Mouse (Mus musculus): ENCODE measurements around the gene Casp9. TPM values are rescaled to one million over a fixed set of nuclear protein-coding genes. Genes with fewer than 3 reads are reported as not detected.

Gene Casp9
- total and polyA plus RNA-seq, 3 experiments, result 2.8 to 6.4 TPM; not detected in 1

GRCm38 (mm10) chr4:141752076-141752421, 41.4 kb upstream of the Casp9 start:
- Histone ChIP-seq H3K27me3 (ENCODE audit: control insufficient read depth in 1 of 2, insufficient read depth in 2 of 2, low read length in 2 of 2) (no peaks in the 10 kb centered on the region), H3K4me3 (ENCODE audit: control insufficient read depth in 1 of 2, insufficient read depth in 1 of 2, low read depth in 2 of 2, low read length in 2 of 2) (no peak overlapping the region), H3K27ac (ENCODE audit: control insufficient read depth, low read depth, low read length) (peak overlapping the region; percentile 92), H3K9ac (ENCODE audit: control insufficient read depth, low read depth, low read length, poor library complexity, severe bottlenecking) (0 out of 2 replicates have a peak overlapping the region, but pooled peaks have one; percentile 18), H3K36me3 (ENCODE audit: control insufficient read depth in 1 of 2, insufficient read depth in 2 of 2, low read length in 2 of 2) (peaks cover 0 to 3% of the 10 kb centered on the region in 2 experiments; a peak in 2 of 4 replicates), H3K4me1 (ENCODE audit: control insufficient read depth in 1 of 2, insufficient read depth in 2 of 2, low read length in 2 of 2) (peaks cover 3 to 15% of the 10 kb centered on the region in 2 experiments; a peak in 2 of 4 replicates), H3K79me2 (ENCODE audit: control insufficient read depth, insufficient read depth, low read length, poor library complexity) (no peaks in the 10 kb centered on the region), H3K9me3 (replicated peaks; ENCODE audit: insufficient read depth, low read length) (no peaks in the 10 kb centered on the region)
- DNase-seq (ENCODE audit: low read depth, low spot score), result peak; percentile 89
- TF ChIP-seq RAD21 (IDR thresholded peaks at IDR 0.05; ENCODE audit: low read depth, low read length), result peak; percentile 3
- TF ChIP-seq ZMIZ1 (IDR thresholded peaks at IDR 0.05; ENCODE audit: low read depth, low read length), result no peak
- no peak for TF ChIP-seq ZC3H11A (IDR thresholded peaks at IDR 0.05; ENCODE audit: low read depth, low read length)
- TF ChIP-seq USF2 (IDR thresholded peaks at IDR 0.05; ENCODE audit: borderline replicate concordance in 1 of 2, insufficient read depth in 1 of 2, low read depth in 1 of 2, low read length in 2 of 2), result no peak
- TF ChIP-seq MXI1 (IDR thresholded peaks at IDR 0.05; ENCODE audit: low read depth, low read length), result peak; percentile 41; the same call in 1 of the 2 replicates
- TF ChIP-seq TCF12 (IDR thresholded peaks at IDR 0.05; ENCODE audit: low read depth, low read length), result no peak
- no peak for TF ChIP-seq BHLHE40 (IDR thresholded peaks at IDR 0.05; ENCODE audit: borderline replicate concordance, low read depth, low read length)
- no peak for TF ChIP-seq CHD1 (IDR thresholded peaks at IDR 0.05; ENCODE audit: low read depth, low read length)
- peak; percentile 97 for TF ChIP-seq UBTF (IDR thresholded peaks at IDR 0.05; ENCODE audit: borderline replicate concordance, insufficient read depth, low read depth, low read length)
- no peak; the same call in 1 of the 2 replicates for TF ChIP-seq SIN3A (IDR thresholded peaks at IDR 0.05; ENCODE audit: low read length)
- peak; percentile 72; the same call in 1 of the 2 replicates for TF ChIP-seq TAL1 (IDR thresholded peaks at IDR 0.05; ENCODE audit: low read length)
- TF ChIP-seq ETS1 (IDR thresholded peaks at IDR 0.05; ENCODE audit: low read depth, low read length), result no peak
- peak; percentile 98 for TF ChIP-seq TBP (IDR thresholded peaks at IDR 0.05; ENCODE audit: low read depth, low read length)
- no peak for TF ChIP-seq MAZ (IDR thresholded peaks at IDR 0.05; ENCODE audit: low read depth, low read length)
- TF ChIP-seq POLR2AphosphoS5 (IDR thresholded peaks at IDR 0.05; ENCODE audit: borderline replicate concordance, low read depth, low read length), result no peak
- no peak for TF ChIP-seq EP300 (IDR thresholded peaks at IDR 0.05; ENCODE audit: low read depth in 1 of 2, low read length in 2 of 2)
- no peak for TF ChIP-seq NELFE (IDR thresholded peaks at IDR 0.05; ENCODE audit: low read depth, low read length)
- TF ChIP-seq HCFC1 (IDR thresholded peaks at IDR 0.05; ENCODE audit: low read depth, low read length), result peak; percentile 52
- no peak for TF ChIP-seq NRF1 (IDR thresholded peaks at IDR 0.05; ENCODE audit: insufficient read depth, low read depth, low read length, poor library complexity, severe bottlenecking)
- no peak for TF ChIP-seq USF1 (IDR thresholded peaks at IDR 0.05; ENCODE audit: low read depth, low read length)
- TF ChIP-seq GATA1 (IDR thresholded peaks at IDR 0.05; ENCODE audit: low read depth, low read length), result no peak
- no peak for TF ChIP-seq MAFK (IDR thresholded peaks at IDR 0.05; ENCODE audit: borderline replicate concordance, low read depth, low read length)
- no peak for TF ChIP-seq POLR2A (IDR thresholded peaks at IDR 0.05; ENCODE audit: control insufficient read depth in 1 of 2, insufficient read depth in 1 of 2, low read depth in 1 of 2, low read length in 2 of 2, poor library complexity in 1 of 2)
- TF ChIP-seq CTCF (IDR thresholded peaks at IDR 0.05 in 2 of 3, conservative IDR thresholded peaks at IDR 0.05 in 1 of 3; ENCODE audit: control insufficient read depth in 1 of 3, insufficient read depth in 1 of 3, low read depth in 2 of 3, low read length in 3 of 3, poor library complexity in 1 of 3, severe bottlenecking in 1 of 3), result peak in 2 of 3 experiments; percentile 1 to 18; a peak in 1 of 6 replicates
